Mouse (Mus musculus) limb, embryonic 15.5 days (tissue): Measurements from ENCODE around the gene Chmp4b. TPM values are rescaled to one million over a fixed set of nuclear protein-coding genes. Genes with fewer than 3 reads are reported as not detected.

Experiments
- ATAC-seq: fragments of 200-750 bp; cut with Nextera tagmentation; 2 replicates; pipeline ENCODE4 v1.8.0; 2017; ENCODE audit warnings: low read depth, moderate TSS enrichment; ENCODE audit not compliant: insufficient number of reproducible peaks, low FRiP score, low TSS enrichment
- H3K27ac ChIP-seq: fragments of 300-500 bp; sonication (generic); 2 replicates; pipeline ENCODE4 v1.5.1; 2015; ENCODE audit warnings: moderate library complexity, mild to moderate bottlenecking, inconsistent platforms
- H3K27me3 ChIP-seq: fragments of 300-500 bp; sonication (generic); 2 replicates; pipeline ENCODE4 v1.6.1; 2015; ENCODE audit warnings: inconsistent platforms
- H3K36me3 ChIP-seq: fragments of 300-500 bp; sonication (generic); 2 replicates; pipeline ENCODE4 v1.6.1; 2015; ENCODE audit warnings: inconsistent platforms
- H3K4me1 ChIP-seq: fragments of 300-500 bp; sonication (generic); 2 replicates; pipeline ENCODE4 v1.6.1; 2015; ENCODE audit warnings: inconsistent platforms
- H3K4me2 ChIP-seq: fragments of 300-500 bp; sonication (generic); 2 replicates; pipeline ENCODE4 v1.6.1; 2015; ENCODE audit warnings: mild to moderate bottlenecking, inconsistent platforms
- H3K4me3 ChIP-seq: fragments of 300-500 bp; sonication (generic); 2 replicates; pipeline ENCODE4 v1.5.1; 2015; ENCODE audit warnings: mild to moderate bottlenecking, inconsistent platforms
- H3K9ac ChIP-seq: fragments of 300-500 bp; sonication (generic); 2 replicates; pipeline ENCODE4 v1.6.1; 2015; ENCODE audit warnings: inconsistent platforms
- H3K9me3 ChIP-seq: fragments of 300-500 bp; sonication (generic); 2 replicates; pipeline ENCODE4 v1.6.1; 2016; ENCODE audit warnings: inconsistent platforms
- WGBS: fragments of 180-500 bp; shearing (Covaris S2); methylation state at CpG from one replicate; pipeline ENCODE4 v1.1.7; 2015; 5-methylcytosine and 5-hydroxymethylcytosine counted together
- polyA plus RNA-seq: library from polyadenylated mRNA; unstranded; fragments of >200 nt; fragmentation: Nextera tagmentation; extraction: Ambion mirVana; gene quantifications from 2 replicates; pipeline ENCODE4 v1.2.1, GENCODE M21; 2015

The Chmp4b gene
- polyA plus RNA-seq, 1 experiment from 2014 or later = 36.9 TPM

DNA sequence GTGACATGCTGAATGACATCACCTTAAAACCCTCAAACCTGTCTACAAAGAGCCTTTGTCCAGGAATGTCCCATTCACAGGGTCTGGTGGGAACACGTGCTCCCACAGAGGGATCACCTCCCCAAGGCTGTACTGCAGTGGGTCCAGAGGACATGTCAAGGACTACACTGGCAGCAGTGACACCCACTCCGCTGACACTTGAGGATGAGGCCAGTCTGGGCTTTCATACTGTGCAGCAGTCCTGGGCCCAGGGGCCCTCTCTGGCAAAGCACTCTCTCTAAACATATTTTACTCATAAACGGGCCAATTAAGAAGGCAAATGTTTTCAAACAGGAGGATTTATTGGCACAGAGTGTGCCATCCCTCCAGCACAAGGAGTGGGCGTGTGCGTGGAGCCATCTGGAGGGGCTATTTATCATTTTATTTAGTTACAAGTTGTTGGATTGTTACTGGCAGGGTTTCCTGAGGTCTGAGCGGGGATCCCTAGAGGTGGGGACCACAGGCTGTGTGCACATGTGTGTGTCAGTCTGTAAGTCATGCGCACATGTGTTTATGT is 56.4 kb downstream of the Chmp4b start:
- WGBS = 35% methylated on average over 7 of the region's 7 CpGs

DNA sequence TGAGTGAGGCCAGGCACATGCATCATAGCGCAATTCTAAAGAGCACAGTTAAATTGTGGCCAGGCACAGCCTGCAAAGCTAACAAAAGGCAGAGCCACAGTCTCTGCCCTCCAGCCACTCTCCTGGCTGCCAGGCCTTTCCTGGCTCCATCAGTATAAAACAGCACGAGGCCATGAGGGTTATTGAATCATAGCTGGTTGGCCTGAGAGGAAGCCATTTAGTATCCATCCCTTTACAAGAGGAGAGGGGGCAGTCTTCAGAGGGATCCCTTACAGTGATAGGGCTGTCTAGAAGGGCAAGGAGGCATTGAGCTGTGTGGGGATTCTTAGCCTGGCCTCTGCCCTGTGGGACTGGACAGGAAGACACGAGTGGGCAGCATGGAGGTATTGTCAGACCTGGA is 60.2 kb downstream of the Chmp4b start:
- WGBS = 41% methylated on average over 3 of the region's 3 CpGs
- no peak for ATAC-seq
- no peaks in the 10 kb centered on the region for H3K36me3 ChIP-seq
- H3K9me3 ChIP-seq = no peaks in the 10 kb centered on the region
- H3K27ac ChIP-seq = no peak overlapping the region
- H3K9ac ChIP-seq = no peak overlapping the region
- H3K4me2 ChIP-seq = no peak overlapping the region
- no peak overlapping the region for H3K4me3 ChIP-seq
- H3K4me1 ChIP-seq = peaks cover 52% of the 10 kb centered on the region
- H3K27me3 ChIP-seq = no peaks in the 10 kb centered on the region

More for the DNA sequence above, 56.4 kb downstream of the Chmp4b start:
- H3K27me3 ChIP-seq = no peaks in the 10 kb centered on the region
- H3K4me2 ChIP-seq = no peak overlapping the region
- no peak overlapping the region for H3K4me3 ChIP-seq
- 0 out of 2 replicates have a peak, but pooled peaks have one; percentile 37 for ATAC-seq
- no peak overlapping the region for H3K27ac ChIP-seq
- H3K36me3 ChIP-seq = no peaks in the 10 kb centered on the region
- no peak overlapping the region for H3K9ac ChIP-seq
- H3K9me3 ChIP-seq = no peaks in the 10 kb centered on the region
- H3K4me1 ChIP-seq = peaks cover 29% of the 10 kb centered on the region

DNA sequence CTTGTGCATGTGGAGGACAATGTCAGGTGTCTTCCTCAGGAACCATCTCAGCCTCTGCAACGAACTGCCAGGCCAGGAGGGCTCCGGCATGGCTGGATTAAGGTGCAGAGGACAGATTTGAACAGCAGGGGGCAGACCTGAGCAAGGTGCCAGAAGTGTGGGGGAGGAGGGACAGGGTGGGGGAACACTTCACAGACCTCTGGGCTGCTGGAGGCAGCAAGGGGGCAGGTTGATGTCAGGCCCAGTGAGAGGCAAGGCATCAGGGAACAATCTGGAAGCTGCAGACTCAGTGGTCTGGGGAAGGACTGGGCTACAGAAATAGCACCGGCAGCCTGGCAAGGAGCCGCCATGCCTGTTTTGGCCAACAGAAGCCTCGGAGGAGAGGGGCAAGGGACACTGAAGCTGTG is 60.8 kb downstream of the Chmp4b start:
- Histone ChIP-seq H3K27me3 (no peaks in the 10 kb centered on the region), H3K4me2 (no peak overlapping the region), H3K36me3 (no peaks in the 10 kb centered on the region), H3K4me1 (peaks cover 51% of the 10 kb centered on the region), H3K4me3 (no peak overlapping the region), H3K9me3 (no peaks in the 10 kb centered on the region), H3K9ac (no peak overlapping the region), H3K27ac (no peak overlapping the region)
- ATAC-seq = no peak
- 38% methylated on average over 5 of the region's 5 CpGs for WGBS

DNA sequence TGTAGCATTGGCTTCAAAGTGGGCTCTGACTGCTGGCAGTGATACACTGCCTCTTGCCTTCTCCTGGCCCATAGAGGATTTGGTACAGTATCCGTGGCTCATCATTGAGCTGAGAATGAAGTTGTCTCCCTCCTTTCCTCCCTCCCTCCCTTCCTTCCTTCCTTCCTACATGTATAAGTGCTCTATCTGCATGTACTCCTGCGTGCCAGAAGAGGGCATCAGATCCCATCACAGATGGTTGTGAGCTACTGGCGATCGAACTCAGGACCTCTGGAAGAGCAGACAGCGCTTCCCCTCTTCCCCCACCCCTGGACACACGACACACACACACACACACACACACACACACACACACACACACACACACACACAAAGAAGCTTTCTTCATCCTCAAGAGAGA is 61.6 kb downstream of the Chmp4b start:
- H3K4me2 ChIP-seq = no peak overlapping the region
- no peak for ATAC-seq
- no peak overlapping the region for H3K27ac ChIP-seq
- H3K27me3 ChIP-seq = no peaks in the 10 kb centered on the region
- WGBS = 54% methylated on average over 6 of the region's 6 CpGs
- no peak overlapping the region for H3K4me3 ChIP-seq
- peaks cover 44% of the 10 kb centered on the region for H3K4me1 ChIP-seq
- H3K36me3 ChIP-seq = no peaks in the 10 kb centered on the region
- no peak overlapping the region for H3K9ac ChIP-seq
- H3K9me3 ChIP-seq = no peaks in the 10 kb centered on the region

DNA sequence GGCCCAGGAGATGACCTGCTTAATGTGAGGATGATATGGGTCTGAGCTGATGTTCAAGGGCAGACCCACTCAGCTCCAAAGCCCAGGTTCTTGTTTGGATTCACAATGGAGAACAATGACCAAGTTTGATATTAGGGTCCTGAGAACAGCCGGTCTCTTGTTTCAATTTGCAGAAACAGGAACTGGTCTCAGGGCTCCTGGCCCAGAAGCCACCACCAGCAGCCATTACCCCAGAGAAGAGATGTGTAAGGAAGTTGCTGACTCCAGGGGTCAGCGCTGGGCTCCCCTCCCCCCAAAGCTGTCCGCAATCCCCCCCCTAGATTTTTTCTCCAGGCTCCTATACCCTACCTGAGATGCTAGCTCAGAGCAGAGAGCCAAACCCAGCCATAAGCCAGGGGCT is 62.5 kb downstream of the Chmp4b start:
- Histone ChIP-seq H3K27ac (peak overlapping the region; percentile 73), H3K4me1 (peaks cover 40% of the 10 kb centered on the region), H3K36me3 (no peaks in the 10 kb centered on the region), H3K9ac (no peak overlapping the region), H3K27me3 (no peaks in the 10 kb centered on the region), H3K9me3 (no peaks in the 10 kb centered on the region), H3K4me3 (no peak overlapping the region), H3K4me2 (no peak overlapping the region)
- ATAC-seq = peak; percentile 41; the same call in 1 of the 2 replicates
- WGBS = 53% methylated on average over 3 of the region's 3 CpGs

DNA sequence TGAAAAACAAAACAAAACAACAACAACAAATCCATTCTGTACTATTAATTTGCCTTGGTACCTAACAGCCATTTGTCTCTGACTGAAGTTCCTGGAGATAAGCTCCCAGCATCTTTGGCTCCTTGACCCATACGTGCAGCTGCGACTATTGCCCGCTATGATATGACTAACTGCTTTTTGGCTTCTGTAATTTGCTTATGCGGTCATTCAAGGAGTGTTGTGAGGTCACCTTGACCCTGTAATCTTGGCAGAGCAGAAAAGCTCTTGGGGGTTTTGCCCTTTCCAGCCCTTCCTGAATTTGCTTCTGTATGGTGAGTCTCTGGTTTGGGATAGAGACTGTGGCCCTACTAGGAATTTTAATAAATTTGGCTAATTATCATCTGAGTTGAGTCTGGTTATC is 65.1 kb downstream of the Chmp4b start:
- Histone ChIP-seq H3K36me3 (no peaks in the 10 kb centered on the region), H3K4me1 (peaks cover 40% of the 10 kb centered on the region), H3K4me3 (no peak overlapping the region), H3K27me3 (no peaks in the 10 kb centered on the region), H3K27ac (no peak overlapping the region), H3K4me2 (no peak overlapping the region), H3K9ac (no peak overlapping the region), H3K9me3 (no peaks in the 10 kb centered on the region)
- no peak for ATAC-seq
- WGBS = 77% methylated on average over 4 of the region's 4 CpGs

DNA sequence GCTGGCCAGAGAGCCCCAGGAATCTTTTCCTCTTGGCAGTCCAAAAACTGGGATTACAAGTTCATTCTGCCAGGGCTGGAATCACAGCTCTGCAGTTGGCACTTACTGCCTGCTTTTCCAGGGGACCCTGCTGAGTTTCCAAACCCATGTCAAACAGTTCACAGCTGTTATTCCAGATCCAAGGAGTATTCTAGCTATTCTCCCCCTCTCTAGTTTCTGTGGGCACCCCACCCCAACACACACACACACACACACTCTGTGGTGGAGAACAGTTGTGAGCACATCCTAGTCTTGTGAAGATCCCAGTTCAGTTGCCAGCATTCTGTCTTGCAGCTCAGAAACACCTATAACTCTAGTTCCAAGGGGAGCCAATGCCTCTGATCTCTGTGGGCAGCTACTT is 65.6 kb downstream of the Chmp4b start:
- H3K4me1 ChIP-seq = peaks cover 35% of the 10 kb centered on the region
- H3K9me3 ChIP-seq = no peaks in the 10 kb centered on the region
- H3K27ac ChIP-seq = peak overlapping the region; percentile 59; the same call in 1 of the 2 replicates
- ATAC-seq = 0 out of 2 replicates have a peak, but pooled peaks have one; percentile 59
- no peaks in the 10 kb centered on the region for H3K36me3 ChIP-seq
- H3K4me3 ChIP-seq = no peak overlapping the region
- H3K27me3 ChIP-seq = no peaks in the 10 kb centered on the region
- H3K9ac ChIP-seq = no peak overlapping the region
- no peak overlapping the region for H3K4me2 ChIP-seq

DNA sequence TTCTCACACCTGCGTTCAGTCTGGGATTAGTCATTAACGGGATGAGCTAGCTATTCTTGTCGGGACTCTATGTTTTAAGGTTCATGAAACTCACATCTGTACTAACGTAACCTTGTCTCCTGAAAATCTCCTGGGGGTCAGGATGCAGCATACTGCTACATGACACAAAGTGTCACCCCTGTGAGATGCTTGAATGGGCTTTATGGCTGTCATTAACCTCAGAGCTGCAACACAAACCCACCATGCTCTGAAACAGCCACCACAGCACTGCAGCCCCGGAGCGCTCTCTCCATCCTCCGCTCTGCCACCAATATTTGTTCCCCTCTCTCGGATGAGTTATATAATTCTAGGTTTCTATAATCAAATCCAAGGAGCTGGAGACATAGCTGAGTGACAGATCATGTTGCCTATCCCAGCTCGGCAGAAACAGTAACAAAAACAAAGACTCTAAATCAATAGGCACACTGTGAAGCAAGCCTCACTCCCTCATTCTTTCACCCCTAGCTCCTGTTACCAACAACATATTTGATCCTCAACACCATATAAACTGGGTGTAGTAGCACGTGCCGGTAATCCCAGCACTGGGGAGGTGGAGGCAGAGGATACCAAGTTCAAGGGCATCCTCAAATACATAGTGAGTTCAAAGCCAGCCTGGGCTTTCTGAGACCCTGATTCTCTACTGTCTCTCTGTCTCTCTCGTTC is 67.5 kb downstream of the Chmp4b start:
- no peak for ATAC-seq
- WGBS = 78% methylated on average over 12 of the region's 12 CpGs

DNA sequence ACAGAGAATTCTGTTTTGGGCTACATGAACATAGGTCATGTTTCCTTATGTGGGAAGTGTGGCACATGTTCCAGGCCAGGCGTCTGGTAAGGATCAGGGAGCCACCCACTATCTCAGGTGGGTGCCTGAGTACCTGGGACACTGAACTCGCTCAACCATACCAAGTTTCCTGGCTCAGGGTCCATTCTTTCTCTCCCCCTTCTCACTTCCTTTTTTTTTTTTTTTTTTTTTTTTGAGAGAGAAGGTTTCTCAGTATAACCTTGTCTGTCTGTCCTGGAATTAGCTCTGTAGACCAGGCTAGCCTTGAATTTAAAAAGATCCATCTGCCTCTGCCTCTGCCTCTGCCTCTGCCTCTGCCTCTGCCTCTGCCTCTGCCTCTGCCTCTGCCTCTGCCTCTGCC is 68.8 kb downstream of the Chmp4b start:
- H3K27me3 ChIP-seq = no peaks in the 10 kb centered on the region
- no peak overlapping the region for H3K9ac ChIP-seq
- no peaks in the 10 kb centered on the region for H3K9me3 ChIP-seq
- ATAC-seq = no peak
- H3K4me3 ChIP-seq = no peak overlapping the region
- WGBS = 76% methylated on average over 2 of the region's 2 CpGs
- no peak overlapping the region for H3K27ac ChIP-seq
- H3K4me2 ChIP-seq = no peak overlapping the region
- no peaks in the 10 kb centered on the region for H3K36me3 ChIP-seq
- peaks cover 18% of the 10 kb centered on the region for H3K4me1 ChIP-seq

More for the DNA sequence above, 67.5 kb downstream of the Chmp4b start:
- no peak overlapping the region for H3K4me2 ChIP-seq
- no peak overlapping the region for H3K4me3 ChIP-seq
- peaks cover 27% of the 10 kb centered on the region for H3K4me1 ChIP-seq
- no peaks in the 10 kb centered on the region for H3K36me3 ChIP-seq
- no peaks in the 10 kb centered on the region for H3K9me3 ChIP-seq
- H3K27me3 ChIP-seq = no peaks in the 10 kb centered on the region
- H3K9ac ChIP-seq = no peak overlapping the region
- no peak overlapping the region for H3K27ac ChIP-seq

DNA sequence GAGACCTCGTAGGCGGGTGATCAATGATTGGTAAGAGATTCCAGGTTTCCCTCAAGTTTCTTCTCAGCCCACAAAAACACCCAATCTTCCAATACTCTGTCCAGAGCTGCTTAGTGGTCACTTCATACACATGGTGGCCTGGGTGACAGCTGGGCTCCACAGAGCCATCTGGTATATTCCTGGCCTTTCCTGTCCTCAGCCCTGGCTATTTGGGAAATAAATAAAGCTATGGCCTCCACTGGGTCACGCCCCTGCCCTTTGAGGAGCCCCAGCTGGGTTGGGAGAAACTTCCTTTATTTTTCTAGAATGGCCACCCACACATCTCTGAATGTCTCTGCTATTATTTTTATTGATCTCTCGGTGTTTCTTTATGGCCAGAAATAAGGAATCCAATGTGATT is 72.0 kb downstream of the Chmp4b start:
- no peak overlapping the region for H3K9ac ChIP-seq
- H3K36me3 ChIP-seq = no peaks in the 10 kb centered on the region
- WGBS = 79% methylated on average over 4 of the region's 4 CpGs
- no peak for ATAC-seq
- H3K4me1 ChIP-seq = peaks cover 6% of the 10 kb centered on the region; the same call in 1 of the 2 replicates
- H3K9me3 ChIP-seq = no peaks in the 10 kb centered on the region
- H3K4me2 ChIP-seq = no peak overlapping the region
- no peaks in the 10 kb centered on the region for H3K27me3 ChIP-seq
- no peak overlapping the region for H3K4me3 ChIP-seq
- H3K27ac ChIP-seq = no peak overlapping the region

DNA sequence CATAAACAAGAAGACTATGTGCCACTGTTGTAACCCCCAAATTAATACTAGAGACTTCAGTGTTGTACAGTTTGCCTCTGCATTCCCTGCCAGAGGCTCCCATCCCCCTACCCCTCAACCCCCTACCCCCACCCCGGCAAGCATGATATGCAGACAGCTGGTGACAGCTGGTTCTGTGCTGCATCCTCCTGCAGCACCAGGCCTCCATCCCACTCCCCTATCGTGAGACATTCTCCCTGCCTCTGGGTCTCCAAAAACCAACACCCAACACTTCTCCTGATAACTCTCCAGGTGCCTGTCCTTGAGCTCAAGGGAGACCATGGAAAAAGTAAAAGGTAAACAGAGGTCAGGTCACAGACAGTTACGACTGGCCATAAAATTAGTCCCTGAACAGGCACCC is 78.2 kb downstream of the Chmp4b start:
- Histone ChIP-seq H3K9ac (no peak overlapping the region), H3K27me3 (no peaks in the 10 kb centered on the region), H3K4me2 (no peak overlapping the region), H3K27ac (no peak overlapping the region), H3K9me3 (no peaks in the 10 kb centered on the region), H3K4me3 (no peak overlapping the region), H3K36me3 (no peaks in the 10 kb centered on the region), H3K4me1 (peaks cover 10% of the 10 kb centered on the region)
- 29% methylated on average over 3 of the region's 3 CpGs for WGBS
- no peak for ATAC-seq

DNA sequence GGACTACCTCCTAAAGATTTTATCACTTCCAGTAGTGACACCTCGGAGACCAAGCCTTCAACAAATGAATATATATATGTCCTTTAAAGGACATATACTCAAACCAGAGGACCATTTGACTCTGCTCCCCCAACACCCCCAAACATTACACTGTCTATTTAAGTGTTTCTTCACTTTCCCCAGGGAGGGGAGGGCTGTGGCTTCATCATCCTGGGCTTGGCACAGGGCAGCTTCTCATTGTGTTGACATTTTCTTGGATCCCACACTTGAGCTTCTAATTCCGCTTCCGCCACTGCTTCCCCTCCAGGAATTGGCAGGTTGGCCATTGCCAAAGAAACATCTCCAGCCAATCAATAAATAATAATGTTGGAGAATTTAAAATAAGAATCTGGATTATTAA is 79.3 kb downstream of the Chmp4b start:
- H3K9ac ChIP-seq = no peak overlapping the region
- H3K27ac ChIP-seq = no peak overlapping the region
- WGBS = 56% methylated on average over 3 of the region's 3 CpGs
- H3K4me1 ChIP-seq = peaks cover 15% of the 10 kb centered on the region
- H3K27me3 ChIP-seq = no peaks in the 10 kb centered on the region
- no peak overlapping the region for H3K4me3 ChIP-seq
- H3K4me2 ChIP-seq = no peak overlapping the region
- no peaks in the 10 kb centered on the region for H3K9me3 ChIP-seq
- no peak for ATAC-seq
- no peaks in the 10 kb centered on the region for H3K36me3 ChIP-seq
